Mouse (Mus musculus) forebrain, embryonic 16.5 days (tissue): Measurements from ENCODE around the gene Havcr1. TPM values are rescaled to one million over a fixed set of nuclear protein-coding genes. Genes with fewer than 3 reads are reported as not detected.

Experiments used
- ATAC-seq: fragments of 200-750 bp; cut with Nextera tagmentation; 2 replicates; pipeline ENCODE4 v1.8.0; 2017; ENCODE audit warnings: mild to moderate bottlenecking, moderate library complexity
- H3K27ac ChIP-seq: fragments of 300-500 bp; sonication (generic); 2 replicates; pipeline ENCODE4 v1.5.1; 2014; ENCODE audit warnings: low read length, control low read depth
- H3K27me3 ChIP-seq: fragments of 300-500 bp; sonication (generic); replicated peaks from 2 replicates; pipeline ENCODE4 v1.6.1; 2014; ENCODE audit warnings: low read length; ENCODE audit not compliant: control insufficient read depth, insufficient read depth
- H3K36me3 ChIP-seq: fragments of 300-500 bp; sonication (generic); 2 replicates; pipeline ENCODE4 v1.6.1; 2014; ENCODE audit not compliant: control insufficient read depth, insufficient read depth
- H3K4me1 ChIP-seq: fragments of 300-500 bp; sonication (generic); replicated peaks from 2 replicates; pipeline ENCODE4 v1.6.1; 2014; ENCODE audit warnings: low read length; ENCODE audit not compliant: control insufficient read depth, insufficient read depth
- H3K4me2 ChIP-seq: fragments of 300-500 bp; sonication (generic); 2 replicates; pipeline ENCODE4 v1.6.1; 2014; ENCODE audit warnings: mild to moderate bottlenecking, low read length, control low read depth
- H3K4me3 ChIP-seq: fragments of 300-500 bp; sonication (generic); replicated peaks from 2 replicates; pipeline ENCODE4 v1.5.1; 2014; ENCODE audit warnings: mild to moderate bottlenecking, low read length, control low read depth
- H3K9ac ChIP-seq: fragments of 300-500 bp; sonication (generic); replicated peaks from 2 replicates; pipeline ENCODE4 v1.6.1; 2014; ENCODE audit warnings: low read depth, low read length, control low read depth
- H3K9me3 ChIP-seq: fragments of 300-500 bp; sonication (generic); 2 replicates; pipeline ENCODE4 v1.6.1; 2016; ENCODE audit warnings: low read length; ENCODE audit not compliant: control insufficient read depth
- WGBS: fragments of 180-500 bp; shearing (Covaris S2); extraction: QIAGEN DNeasy Blood & Tissue Kit; methylation state at CpG from one replicate; pipeline ENCODE4 v1.1.7; 2014; 5-methylcytosine and 5-hydroxymethylcytosine counted together
- polyA plus RNA-seq: library from polyadenylated mRNA; unstranded; fragments of >200 nt; fragmentation: Nextera tagmentation; extraction: Ambion mirVana; gene quantifications from 2 replicates; pipeline ENCODE4 v1.2.1, GENCODE M21; 2015

The Havcr1 gene
- polyA plus RNA-seq, 1 experiment from 2014 or later = not detected

GRCm38 (mm10) chr11:46804440-46804839 is 69.6 kb downstream of the Havcr1 start:
- Histone ChIP-seq H3K4me1 (no peaks in the 10 kb centered on the region), H3K4me3 (no peak overlapping the region), H3K27ac (no peak overlapping the region), H3K27me3 (no peaks in the 10 kb centered on the region), H3K36me3 (no peaks in the 10 kb centered on the region), H3K9me3 (no peaks in the 10 kb centered on the region), H3K4me2 (no peak overlapping the region), H3K9ac (no peak overlapping the region)
- no peak for ATAC-seq
- 97% methylated on average over 2 of the region's 2 CpGs for WGBS

DNA sequence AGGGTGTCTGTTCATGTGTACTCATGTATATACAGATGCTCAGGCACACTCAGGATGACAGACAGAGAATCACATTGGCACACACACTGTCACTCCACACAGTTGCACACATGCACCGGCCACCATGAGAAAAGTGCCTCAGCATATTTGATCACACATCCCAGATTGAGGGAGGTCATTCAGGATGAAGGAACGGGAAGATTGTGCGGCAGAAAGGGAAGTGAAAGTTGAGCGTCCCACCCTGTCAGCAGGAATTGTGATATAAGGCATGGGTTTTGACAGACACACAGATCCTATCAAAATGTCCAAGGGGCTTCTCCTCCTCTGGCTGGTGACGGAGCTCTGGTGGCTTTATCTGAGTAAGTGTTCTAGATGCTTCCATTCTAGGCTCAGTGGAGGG is 75.6 kb downstream of the Havcr1 start, which contains the start of gene Timd4:
TSS of gene Timd4 (plus strand) at position 290 of the 400 bp plus-strand sequence.
- Histone ChIP-seq H3K9me3 (no peaks in the 10 kb centered on the region), H3K27me3 (no peaks in the 10 kb centered on the region), H3K27ac (no peak within 1 kb of the TSS), H3K4me1 (no peaks in the 10 kb centered on the region), H3K9ac (no peak within 1 kb of the TSS), H3K4me3 (no peak within 1 kb of the TSS), H3K4me2 (no peak within 1 kb of the TSS), H3K36me3 (no peaks in the 10 kb centered on the region)
- 91% methylated on average over 5 of the region's 5 CpGs for WGBS
- no peak for ATAC-seq

DNA sequence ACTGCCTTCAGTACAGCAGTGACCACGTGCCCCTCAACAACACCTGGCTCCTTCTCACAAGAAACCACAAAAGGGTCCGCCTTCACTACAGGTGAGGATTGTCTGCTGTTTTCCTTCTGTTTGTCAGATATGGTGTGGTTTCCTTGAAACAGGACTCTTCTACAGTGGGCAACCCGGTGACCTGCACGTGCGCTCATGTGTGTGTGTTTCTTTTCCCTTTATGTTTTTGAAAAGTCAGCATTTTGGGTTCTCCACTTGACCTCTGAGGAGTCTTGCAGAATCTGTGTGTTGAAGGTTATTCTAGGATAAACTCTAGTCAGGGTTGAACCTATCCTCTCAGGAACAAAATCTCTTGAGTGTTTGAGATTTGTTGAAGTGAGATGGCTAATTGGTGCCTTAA is 82.8 kb downstream of the Havcr1 start:
- Histone ChIP-seq H3K4me3 (no peak overlapping the region), H3K9me3 (no peaks in the 10 kb centered on the region), H3K27me3 (no peaks in the 10 kb centered on the region), H3K27ac (no peak overlapping the region), H3K4me1 (no peaks in the 10 kb centered on the region), H3K4me2 (no peak overlapping the region), H3K9ac (no peak overlapping the region), H3K36me3 (no peaks in the 10 kb centered on the region)
- 87% methylated on average over 5 of the region's 5 CpGs for WGBS
- ATAC-seq = no peak

- Histone ChIP-seq H3K4me1 (no peaks in the 10 kb centered on the region), H3K9ac (no peak overlapping the region), H3K36me3 (no peaks in the 10 kb centered on the region), H3K27me3 (no peaks in the 10 kb centered on the region), H3K4me2 (no peak overlapping the region), H3K27ac (no peak overlapping the region), H3K4me3 (no peak overlapping the region), H3K9me3 (no peaks in the 10 kb centered on the region)
- ATAC-seq = no peak
- WGBS = 79% methylated on average over 4 of the region's 4 CpGs
Measured at GRCm38 (mm10) chr11:46819930-46820329, 85.0 kb downstream of the Havcr1 start.

Other genes starting within 250 kb of the Havcr1 start
- not detected in 2 replicates for gene Gm12169, start 210.9 kb upstream of the Havcr1 start, polyA plus RNA-seq
- gene BC053393, start 163.5 kb upstream of the Havcr1 start, polyA plus RNA-seq = not detected in 2 replicates
- not detected in 2 replicates for gene Dppa1, start 105.8 kb upstream of the Havcr1 start, polyA plus RNA-seq
- gene Timd2, start 28.0 kb upstream of the Havcr1 start, polyA plus RNA-seq = 0.10 TPM in 1 of 2 replicates, not detected in the other
- not detected in 2 replicates for gene Timd4, start 75.7 kb downstream of the Havcr1 start, polyA plus RNA-seq